Mouse (Mus musculus): ENCODE measurements around the gene Grin1. TPM values are rescaled to one million over a fixed set of nuclear protein-coding genes. Genes with fewer than 3 reads are reported as not detected.

Gene Grin1
- polyA plus RNA-seq, 1 experiment: 0.46 TPM

DNA sequence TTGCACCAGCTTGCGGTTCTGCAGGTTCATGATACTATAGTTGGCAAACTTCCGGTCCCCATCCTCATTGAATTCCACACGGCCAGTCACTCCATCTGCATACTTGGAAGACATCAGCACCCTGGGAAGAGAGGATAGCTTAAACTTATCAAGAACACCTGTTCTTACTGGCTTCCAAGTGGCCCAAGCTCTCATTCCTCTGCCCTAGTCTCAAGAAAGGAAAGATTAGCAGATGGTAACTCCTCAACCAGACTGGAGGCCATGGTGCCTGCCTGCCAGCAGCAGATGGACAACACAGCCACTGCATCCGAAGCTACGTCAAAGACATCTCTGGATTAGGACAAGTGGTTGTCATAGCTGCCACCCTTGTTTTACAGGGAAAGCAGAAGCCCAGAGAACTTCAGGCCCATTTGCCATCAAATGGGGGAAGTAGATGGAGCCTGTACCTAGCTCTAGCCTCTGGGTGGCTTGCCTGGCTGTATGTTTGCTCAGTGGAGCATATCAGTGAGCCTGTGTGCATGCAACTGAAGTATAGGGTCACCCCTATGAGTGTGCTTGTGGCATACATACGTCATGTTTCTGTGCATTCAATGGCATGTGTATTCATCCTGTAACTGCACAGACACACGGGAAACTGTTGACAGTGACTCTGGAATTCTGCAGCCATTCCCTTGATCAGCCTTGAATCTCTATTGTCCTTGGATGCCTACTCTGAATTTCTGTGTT is 14.9 kb downstream of the Grin1 start:
- 66% methylated on average over 7 of the region's 7 CpGs for WGBS
- DNase-seq: no peak
- Histone ChIP-seq H3K4me1 (ENCODE audit: control insufficient read depth, insufficient read depth, low read length) (0 out of 2 replicates have a peak, but pooled peaks cover 3% of the 10 kb centered on the region), H3K4me3 (replicated peaks; ENCODE audit: extremely low read depth, low read depth, low read length) (no peak overlapping the region)
- TF ChIP-seq POLR2A (IDR thresholded peaks at IDR 0.05; ENCODE audit: borderline replicate concordance, extremely low read depth, low read depth, low read length) (no peak), CTCF (IDR thresholded peaks at IDR 0.05; ENCODE audit: insufficient read depth, low read length) (no peak)

DNA sequence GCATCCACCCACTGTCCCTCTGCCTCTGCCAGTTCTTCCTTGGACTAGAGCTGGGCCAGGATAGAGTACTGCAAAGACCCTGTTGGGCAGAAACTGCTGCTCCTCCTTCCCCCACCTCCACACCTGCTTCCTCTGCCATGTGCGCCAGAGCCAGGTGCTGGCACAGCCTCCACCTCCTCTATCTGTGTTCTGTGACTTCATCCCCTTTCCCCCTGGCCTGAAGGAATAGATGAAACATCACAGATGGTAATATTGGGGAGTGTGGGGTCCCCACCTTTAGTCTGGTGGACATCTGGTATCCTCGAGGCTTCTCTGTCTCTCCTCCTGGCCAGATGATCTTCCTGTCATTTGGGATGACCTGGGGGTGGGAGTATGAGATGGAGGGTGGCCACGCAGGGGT is 15.5 kb downstream of the Grin1 start:
- TF ChIP-seq CTCF (IDR thresholded peaks at IDR 0.05; ENCODE audit: insufficient read depth, low read length): no peak
- TF ChIP-seq POLR2A (IDR thresholded peaks at IDR 0.05; ENCODE audit: borderline replicate concordance, extremely low read depth, low read depth, low read length): no peak
- no peak for DNase-seq
- Histone ChIP-seq H3K4me1 (ENCODE audit: control insufficient read depth, insufficient read depth, low read length) (0 out of 2 replicates have a peak, but pooled peaks cover 3% of the 10 kb centered on the region), H3K4me3 (replicated peaks; ENCODE audit: extremely low read depth, low read depth, low read length) (no peak overlapping the region)
- WGBS: 64% methylated on average over 3 of the region's 3 CpGs

DNA sequence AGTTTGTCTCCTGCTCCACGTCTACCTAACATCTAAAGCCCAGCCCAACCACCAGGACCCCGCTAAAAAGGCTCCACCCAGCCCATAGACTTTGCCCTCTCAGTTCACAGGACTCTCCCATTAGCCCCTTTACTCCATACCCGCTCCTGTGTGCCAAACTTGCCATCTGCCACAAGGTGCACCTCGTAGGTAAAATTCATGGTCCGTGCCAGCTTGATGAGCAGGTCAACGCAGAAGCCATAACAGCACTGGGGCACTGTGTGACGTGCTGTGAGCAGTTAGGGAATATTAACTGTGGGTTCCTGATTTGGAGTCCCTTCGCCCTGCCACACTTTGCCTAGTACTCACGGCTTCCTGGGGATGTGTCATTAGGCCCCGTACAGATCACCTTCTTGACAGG is 20.9 kb downstream of the Grin1 start:
- H3K4me3 ChIP-seq (replicated peaks; ENCODE audit: extremely low read depth, low read depth, low read length): no peak overlapping the region
- TF ChIP-seq CTCF (IDR thresholded peaks at IDR 0.05; ENCODE audit: insufficient read depth, low read length) (no peak), POLR2A (IDR thresholded peaks at IDR 0.05; ENCODE audit: borderline replicate concordance, extremely low read depth, low read depth, low read length) (no peak)
- H3K4me1 ChIP-seq (ENCODE audit: control insufficient read depth, insufficient read depth, low read length): no peaks in the 10 kb centered on the region
- DNase-seq: no peak
- 73% methylated on average over 10 of the region's 10 CpGs for WGBS

DNA sequence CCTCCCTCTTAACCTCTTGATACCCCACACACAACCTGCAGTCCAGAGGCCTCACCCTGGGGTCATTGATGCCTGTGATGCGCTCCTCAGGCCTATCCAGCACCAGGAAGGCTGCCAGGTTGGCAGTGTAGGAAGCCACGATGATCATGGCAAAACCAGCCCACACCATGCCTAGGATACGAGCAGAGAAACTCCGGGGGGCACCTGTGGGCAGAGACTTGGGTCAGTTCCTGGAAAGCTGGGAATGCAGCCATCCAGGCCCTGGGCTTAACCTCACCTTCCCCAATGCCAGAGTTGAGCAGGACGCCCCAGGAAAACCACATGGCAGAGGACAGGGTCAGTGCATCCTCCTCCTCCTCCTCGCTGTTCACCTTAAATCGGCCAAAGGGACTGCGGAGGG is 21.9 kb downstream of the Grin1 start:
- Histone ChIP-seq H3K4me1 (ENCODE audit: control insufficient read depth, insufficient read depth, low read length) (no peaks in the 10 kb centered on the region), H3K4me3 (replicated peaks; ENCODE audit: extremely low read depth, low read depth, low read length) (no peak overlapping the region)
- no peak for DNase-seq
- WGBS: 75% methylated on average over 8 of the region's 8 CpGs
- TF ChIP-seq CTCF (IDR thresholded peaks at IDR 0.05; ENCODE audit: insufficient read depth, low read length) (no peak), POLR2A (IDR thresholded peaks at IDR 0.05; ENCODE audit: borderline replicate concordance, extremely low read depth, low read depth, low read length) (no peak)

DNA sequence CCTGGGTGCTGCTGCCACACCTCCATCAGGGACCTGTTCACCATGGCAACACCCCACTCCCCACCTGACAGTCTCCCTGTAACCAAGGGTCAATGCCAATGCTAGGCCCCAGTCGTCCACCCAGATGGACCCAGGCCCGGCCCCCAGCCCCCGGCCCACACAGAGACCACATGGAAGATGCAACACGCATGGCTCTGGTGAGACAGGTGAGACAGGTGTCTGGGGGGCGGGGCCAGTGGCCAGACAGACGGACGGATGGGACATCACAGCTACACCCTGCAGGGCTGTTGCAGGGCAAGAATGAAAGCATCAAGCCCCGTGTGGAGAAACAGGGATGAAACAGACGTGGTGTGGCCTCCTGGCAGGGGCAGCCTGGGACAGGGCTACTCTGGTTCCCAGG is 25.3 kb downstream of the Grin1 start:
- 71% methylated on average over 9 of the region's 9 CpGs for WGBS
- Histone ChIP-seq H3K4me3 (replicated peaks; ENCODE audit: extremely low read depth, low read depth, low read length) (no peak overlapping the region), H3K4me1 (ENCODE audit: control insufficient read depth, insufficient read depth, low read length) (peaks cover 6% of the 10 kb centered on the region; the same call in 1 of the 2 replicates)
- TF ChIP-seq CTCF (IDR thresholded peaks at IDR 0.05; ENCODE audit: insufficient read depth, low read length) (no peak), POLR2A (IDR thresholded peaks at IDR 0.05; ENCODE audit: borderline replicate concordance, extremely low read depth, low read depth, low read length) (no peak)
- DNase-seq: no peak

DNA sequence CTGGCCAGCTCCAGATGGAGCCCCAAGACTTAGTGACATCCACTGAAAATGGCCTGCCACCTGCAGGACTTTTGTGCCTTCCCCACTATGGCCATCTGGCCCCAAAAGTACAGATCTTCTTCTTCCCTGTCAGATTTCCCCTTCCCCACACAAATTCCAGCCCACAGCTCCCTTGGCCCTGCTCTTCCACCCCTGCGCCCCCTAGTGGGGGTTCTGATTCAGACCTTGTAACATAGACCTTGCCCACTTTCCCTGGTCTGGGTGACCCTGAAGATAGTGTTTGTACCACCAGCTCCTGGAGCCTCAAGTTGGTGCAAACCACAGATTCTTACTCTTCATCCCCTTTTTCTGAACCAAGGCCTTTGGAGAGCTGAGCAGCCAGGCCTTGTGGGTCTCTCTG is 26.1 kb downstream of the Grin1 start:
- no peak overlapping the region for H3K4me3 ChIP-seq (replicated peaks; ENCODE audit: extremely low read depth, low read depth, low read length)
- peaks cover 6% of the 10 kb centered on the region; the same call in 1 of the 2 replicates for H3K4me1 ChIP-seq (ENCODE audit: control insufficient read depth, insufficient read depth, low read length)
- peak; percentile 79 for DNase-seq
- TF ChIP-seq POLR2A (IDR thresholded peaks at IDR 0.05; ENCODE audit: borderline replicate concordance, extremely low read depth, low read depth, low read length) (no peak), CTCF (IDR thresholded peaks at IDR 0.05; ENCODE audit: insufficient read depth, low read length) (peak; percentile 75)
- WGBS: 0% methylated on average over 1 of the region's 1 CpGs

DNA sequence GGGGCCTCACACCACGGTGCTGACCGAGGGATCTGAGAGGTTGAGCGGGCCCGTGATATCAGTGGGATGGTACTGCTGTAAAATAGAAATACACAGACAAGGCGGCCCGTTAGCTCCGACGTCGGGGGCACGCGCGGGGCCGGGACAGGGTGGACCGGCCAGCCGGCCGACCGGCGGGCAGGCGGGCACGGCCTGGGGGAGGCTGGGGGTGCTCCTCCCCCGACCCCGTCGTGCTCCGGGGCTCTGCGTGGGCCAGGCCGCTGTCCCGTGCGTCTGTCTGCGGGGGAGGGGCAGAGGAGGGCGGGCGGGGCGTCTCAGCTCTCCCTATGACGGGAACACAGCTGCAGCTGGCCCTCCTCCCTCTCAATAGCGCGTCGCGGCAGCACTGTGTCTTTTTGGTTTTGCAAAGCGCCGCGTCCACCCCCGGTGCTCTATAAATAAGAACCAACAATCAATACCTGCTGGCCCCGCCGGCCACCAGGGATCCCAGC is 26.9 kb downstream of the Grin1 start:
- TF ChIP-seq POLR2A (IDR thresholded peaks at IDR 0.05; ENCODE audit: borderline replicate concordance, extremely low read depth, low read depth, low read length): peak; percentile 54; the same call in 1 of the 2 replicates
- TF ChIP-seq CTCF (IDR thresholded peaks at IDR 0.05; ENCODE audit: insufficient read depth, low read length): no peak
- peaks cover 11% of the 10 kb centered on the region; the same call in 1 of the 2 replicates for H3K4me1 ChIP-seq (ENCODE audit: control insufficient read depth, insufficient read depth, low read length)
- peak; percentile 48 for DNase-seq
- 5% methylated on average over 43 of the region's 43 CpGs for WGBS
- peak overlapping the region; percentile 19 for H3K4me3 ChIP-seq (replicated peaks; ENCODE audit: extremely low read depth, low read depth, low read length)

DNA sequence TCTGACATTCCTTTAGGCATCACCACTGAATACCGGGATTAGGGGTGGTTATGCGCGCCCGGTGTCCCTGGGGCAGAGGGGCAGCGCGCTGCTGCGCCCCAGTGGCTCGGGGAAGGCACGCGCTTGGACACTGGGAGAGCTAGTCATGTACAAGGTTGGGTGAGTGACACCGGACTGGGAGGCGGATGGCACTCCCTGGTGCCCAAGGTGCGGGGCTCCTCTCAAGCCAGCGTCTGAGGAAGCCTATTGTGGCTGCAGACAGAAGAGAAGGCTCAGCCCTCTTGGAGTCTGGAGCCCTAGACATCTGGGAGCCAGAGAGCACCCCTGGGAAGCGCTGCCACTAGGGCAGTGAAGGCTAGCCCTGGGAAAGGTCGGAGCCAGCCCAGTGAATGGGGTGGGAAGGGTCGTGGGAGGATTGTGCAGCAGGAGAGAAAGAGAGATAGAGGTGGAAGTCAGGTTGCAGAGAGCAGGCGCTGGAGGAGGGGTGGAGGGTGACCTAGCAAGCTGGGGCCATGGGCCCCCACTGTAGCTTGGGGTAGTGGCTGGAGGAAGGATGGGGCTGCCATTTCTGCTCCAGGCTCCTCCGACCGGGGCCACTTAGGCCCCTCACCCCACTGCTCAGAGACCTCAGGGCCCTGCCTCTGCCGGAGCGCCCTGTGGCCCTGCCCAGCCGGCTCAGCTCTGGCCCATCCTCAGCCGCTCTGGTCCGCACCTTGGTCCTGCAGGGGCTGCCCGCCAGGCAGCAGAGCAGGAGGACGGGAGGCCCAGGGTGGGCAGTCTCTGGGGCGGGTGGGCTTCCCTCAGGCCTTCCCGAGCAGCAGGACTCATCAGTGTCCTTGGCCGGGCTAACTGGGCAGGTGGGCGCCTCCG is 27.6 kb downstream of the Grin1 start:
- 13% methylated on average over 32 of the region's 32 CpGs for WGBS
- H3K4me1 ChIP-seq (ENCODE audit: control insufficient read depth, insufficient read depth, low read length): peaks cover 16% of the 10 kb centered on the region
- peak; percentile 31 for DNase-seq
- no peak for TF ChIP-seq CTCF (IDR thresholded peaks at IDR 0.05; ENCODE audit: insufficient read depth, low read length)
- TF ChIP-seq POLR2A (IDR thresholded peaks at IDR 0.05; ENCODE audit: borderline replicate concordance, extremely low read depth, low read depth, low read length): no peak
- peak overlapping the region; percentile 9 for H3K4me3 ChIP-seq (replicated peaks; ENCODE audit: extremely low read depth, low read depth, low read length)

DNA sequence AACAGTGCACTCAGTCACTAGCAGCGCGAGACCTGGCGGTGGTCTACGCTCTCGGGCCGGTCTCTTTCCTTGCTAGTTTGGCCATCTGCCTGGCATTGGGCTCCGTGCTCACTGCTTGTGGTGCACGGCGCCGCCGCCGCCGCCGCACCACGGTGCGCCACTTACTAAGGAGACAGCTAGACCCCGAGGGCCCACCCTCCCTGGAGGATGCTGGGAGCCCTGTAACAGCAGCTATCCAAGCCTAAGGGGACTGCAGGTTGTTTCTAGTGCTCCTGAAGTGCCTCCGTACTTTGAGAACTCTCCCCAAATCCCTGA is 28.2 kb downstream of the Grin1 start:
- H3K4me1 ChIP-seq (ENCODE audit: control insufficient read depth, insufficient read depth, low read length): peaks cover 22% of the 10 kb centered on the region
- peak overlapping the region; percentile 35 for H3K4me3 ChIP-seq (replicated peaks; ENCODE audit: extremely low read depth, low read depth, low read length)
- DNase-seq: peak; percentile 25
- WGBS: under 1% methylated on average over 18 of the region's 18 CpGs
- TF ChIP-seq CTCF (IDR thresholded peaks at IDR 0.05; ENCODE audit: insufficient read depth, low read length): no peak
- no peak for TF ChIP-seq POLR2A (IDR thresholded peaks at IDR 0.05; ENCODE audit: borderline replicate concordance, extremely low read depth, low read depth, low read length)

All from lung, adult 2 months (tissue).